Mouse (Mus musculus) heart, adult 10 weeks (tissue): ENCODE results near the gene Tepp. TPM values are rescaled to one million over a fixed set of nuclear protein-coding genes. Genes with fewer than 3 reads are reported as not detected.

Experiments
- polyA plus RNA-seq: library from polyadenylated mRNA; stranded (reverse); fragments of 350-450 nt; fragmentation: Illumina TruSeq; extraction: RNeasy Lipid Tissue Mini Kit (QIAGEN cat#74804); gene quantifications from one replicate; pipeline ENCODE4 v1.2.3, GENCODE M21; 2014; ENCODE audit warnings: low read depth, low replicate concordance

The Tepp gene
- polyA plus RNA-seq: not detected

GRCm38 (mm10) chr8:95310342-95310970, at the start of gene Tepp:
Gene Tepp (plus strand): TSS chr8:95310566.

DNA sequence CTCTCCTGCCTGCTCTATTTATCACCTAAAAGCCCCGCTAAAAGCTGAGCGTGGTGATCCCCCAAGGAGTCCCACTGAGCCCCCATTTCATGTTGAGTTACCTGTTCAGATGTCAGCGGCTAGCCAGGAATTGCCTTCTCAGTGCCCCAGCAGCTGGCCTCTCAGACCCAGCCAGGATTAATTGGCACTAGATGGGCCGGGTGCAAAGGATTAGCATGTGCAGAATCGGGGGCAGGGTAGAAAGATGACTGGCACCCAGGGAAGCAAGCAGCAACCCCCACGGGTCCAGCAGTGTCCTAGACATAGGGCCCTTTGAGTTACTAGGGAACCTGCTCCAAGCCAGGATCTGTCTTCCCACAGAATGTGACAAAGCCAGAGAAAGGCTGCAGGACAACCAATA, 3.9 kb upstream of the Tepp start, which contains the start of gene Cngb1:
TSS of gene Cngb1 (minus strand) at position 155 of the 400 bp plus-strand sequence.

DNA sequence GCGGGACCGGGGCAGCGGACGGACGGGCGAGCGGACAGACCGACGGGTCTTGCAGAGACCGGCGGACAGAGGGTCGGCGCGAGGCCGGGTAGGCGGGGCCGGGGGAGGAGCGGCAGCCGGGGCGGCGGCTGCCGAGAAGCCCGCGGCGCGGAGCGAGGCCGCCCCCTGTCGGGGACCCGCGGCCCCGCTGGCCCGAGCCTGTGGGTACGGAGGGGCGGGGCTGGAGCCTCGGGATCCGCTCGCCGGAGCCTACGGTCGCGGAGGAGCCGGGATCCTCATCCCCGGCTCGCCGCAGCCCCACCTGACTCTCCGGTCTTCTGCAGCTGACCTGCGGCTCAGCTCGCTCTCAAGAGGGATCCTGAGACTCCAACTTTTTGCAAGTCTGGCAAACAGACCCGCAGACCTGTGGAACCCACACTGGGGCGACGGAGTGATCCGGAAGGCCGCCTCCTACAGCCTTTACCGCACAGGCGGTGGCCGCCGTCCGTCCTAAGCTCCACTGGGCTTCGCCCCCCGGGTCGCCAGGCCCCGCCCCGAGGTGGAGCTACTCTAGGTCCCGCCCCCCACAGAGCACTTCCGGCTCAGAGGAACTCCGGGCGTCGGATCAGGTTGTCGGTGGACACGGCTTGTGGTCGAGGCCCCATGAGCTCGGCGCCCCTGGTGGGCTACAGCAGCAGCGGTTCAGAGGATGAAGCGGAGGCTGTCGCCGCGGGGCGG, 21.5 kb downstream of the Tepp start, which contains the start of the genes Zfp319 and Usb1:
TSS of gene Zfp319 (minus strand) at position 231 of the 717 bp plus-strand sequence.
TSS of gene Usb1 (plus strand) at position 565 of the 717 bp plus-strand sequence.

GRCm38 (mm10) chr8:95352151-95352870, 41.9 kb downstream of the Tepp start, which contains the start of gene Mmp15:
Gene Mmp15 (plus strand): TSS chr8:95352268.

Other genes starting within 250 kb of the Tepp start
- 5.9 TPM for gene Katnb1, start 229.4 kb upstream of the Tepp start, polyA plus RNA-seq
- 64.4 TPM for gene Kifc3, start 107.8 kb upstream of the Tepp start, polyA plus RNA-seq
- 0.16 TPM for gene Cngb1, start 4.0 kb upstream of the Tepp start, polyA plus RNA-seq
- 6.0 TPM for gene Zfp319, start 21.4 kb downstream of the Tepp start, polyA plus RNA-seq
- gene Usb1, start 21.7 kb downstream of the Tepp start, polyA plus RNA-seq: 12.5 TPM
- 46.2 TPM for gene Mmp15, start 41.7 kb downstream of the Tepp start, polyA plus RNA-seq
- gene Cfap20, start 124.3 kb downstream of the Tepp start, polyA plus RNA-seq: 33.0 TPM
- gene Csnk2a2, start 179.5 kb downstream of the Tepp start, polyA plus RNA-seq: 26.7 TPM
- gene Ccdc113, start 223.5 kb downstream of the Tepp start, polyA plus RNA-seq: not detected